Mouse (Mus musculus): ENCODE measurements around the gene Gucy1b1. TPM values are rescaled to one million over a fixed set of nuclear protein-coding genes. Genes with fewer than 3 reads are reported as not detected.

Gene Gucy1b1
- total RNA-seq (2014; rRNA removed) (50.1 and 55.0 TPM in 2 replicates), polyA plus RNA-seq (2015; fragmentation: Nextera tagmentation; extraction: Ambion mirVana) (57.4 and 58.5 TPM in 2 replicates)

DNA sequence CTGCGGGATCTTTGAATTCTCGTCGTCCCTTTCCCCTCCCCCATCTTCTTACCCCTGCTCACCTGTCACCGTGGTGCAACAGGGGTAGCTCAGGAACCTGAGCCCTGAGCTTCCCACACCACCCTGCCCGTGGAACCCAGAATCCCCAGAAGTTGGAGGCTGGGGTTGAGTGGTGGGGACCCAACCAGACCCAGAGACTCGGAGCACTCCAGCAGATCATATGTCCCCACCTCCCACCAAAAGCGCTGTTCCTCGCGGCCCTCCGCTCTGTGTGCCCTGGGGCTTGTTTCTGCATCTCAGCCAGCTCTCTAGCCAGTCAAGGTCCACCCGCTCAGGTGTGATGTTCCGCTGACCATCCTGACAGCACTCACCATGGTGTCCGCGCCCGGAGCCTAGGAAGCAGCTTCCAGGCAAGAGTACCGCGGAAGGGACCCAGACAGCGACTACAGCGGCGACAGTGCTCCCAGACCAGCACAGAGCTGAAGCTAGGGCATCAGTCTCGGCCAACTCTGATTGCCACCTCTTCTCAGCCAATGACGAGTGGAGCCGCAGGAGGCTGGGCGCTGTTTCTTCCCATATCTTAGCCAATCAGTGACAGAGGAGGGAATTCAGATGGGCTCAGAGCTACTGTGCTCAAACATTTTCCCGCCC, at the start of gene Gucy1b1:
TSS of gene Gucy1b1 (minus strand) at position 489 of the 651 bp plus-strand sequence.
- WGBS, result under 1% methylated on average over 25 of the region's 25 CpGs

DNA sequence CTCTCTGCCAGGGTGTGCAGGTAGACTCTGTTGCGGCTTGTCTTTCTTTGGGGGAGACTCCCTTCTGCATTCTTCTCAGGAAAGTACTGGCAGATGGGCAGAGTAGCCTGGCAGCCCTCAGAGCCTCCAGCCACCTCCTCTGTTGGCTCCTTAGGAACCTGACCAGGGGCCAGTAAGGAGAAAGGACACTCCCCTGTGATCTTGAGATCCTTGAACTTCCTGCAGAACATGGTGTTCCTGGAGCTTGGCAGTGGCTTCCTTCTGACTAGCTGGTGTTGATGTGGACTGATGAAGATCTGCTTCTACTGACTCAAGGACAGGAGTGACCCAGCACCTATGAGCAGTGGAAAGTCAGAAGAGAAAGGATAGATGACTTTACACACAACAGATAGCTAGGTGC, 44.4 kb upstream of the Gucy1b1 start:
- H3K9me3 ChIP-seq (ENCODE audit: low read length), result no peaks in the 10 kb centered on the region
- no peak overlapping the region for H3K4me3 ChIP-seq (ENCODE audit: low read depth, low read length)
- H3K9ac ChIP-seq (replicated peaks; ENCODE audit: low read length, poor library complexity, severe bottlenecking), result no peak overlapping the region
- no peak overlapping the region for H3K27ac ChIP-seq (ENCODE audit: low read depth, low read length)
- no peaks in the 10 kb centered on the region for H3K4me1 ChIP-seq (ENCODE audit: insufficient read depth, low read length)
- DNase-seq (ENCODE audit: low spot score) (no peak), ATAC-seq (ENCODE audit: low FRiP score) (no peak)
- 100% methylated on average over 1 of the region's 1 CpGs for WGBS
- no peaks in the 10 kb centered on the region for H3K36me3 ChIP-seq (ENCODE audit: insufficient read depth, low read length)
- TF ChIP-seq CTCF (IDR thresholded peaks at IDR 0.05), result no peak
- H3K27me3 ChIP-seq (ENCODE audit: insufficient read depth, low read length), result no peaks in the 10 kb centered on the region
- no peak overlapping the region for H3K4me2 ChIP-seq (ENCODE audit: low read depth, low read length, poor library complexity, severe bottlenecking)

More for the DNA sequence above, at the start of gene Gucy1b1:
- no peaks in the 10 kb centered on the region for H3K27me3 ChIP-seq (ENCODE audit: insufficient read depth, low read length)
- H3K9ac ChIP-seq (replicated peaks; ENCODE audit: low read length, poor library complexity, severe bottlenecking), result peak within 1 kb of the TSS; percentile 85
- peak; percentile 99 for ATAC-seq (ENCODE audit: low FRiP score)
- no peaks in the 10 kb centered on the region for H3K36me3 ChIP-seq (ENCODE audit: insufficient read depth, low read length)
- peak within 1 kb of the TSS; percentile 68 for H3K4me3 ChIP-seq (ENCODE audit: low read depth, low read length)
- H3K9me3 ChIP-seq (ENCODE audit: low read length), result no peaks in the 10 kb centered on the region
- TF ChIP-seq CTCF (IDR thresholded peaks at IDR 0.05), result peak; percentile 13; the same call in 1 of the 2 replicates
- peak within 1 kb of the TSS; percentile 81 for H3K4me2 ChIP-seq (ENCODE audit: low read depth, low read length, poor library complexity, severe bottlenecking)
- peak within 1 kb of the TSS; percentile 87 for H3K27ac ChIP-seq (ENCODE audit: low read depth, low read length)
- 0 out of 2 replicates have a peak, but pooled peaks cover 2% of the 10 kb centered on the region for H3K4me1 ChIP-seq (ENCODE audit: insufficient read depth, low read length)
- DNase-seq (ENCODE audit: low spot score), result peak; percentile 97

DNA sequence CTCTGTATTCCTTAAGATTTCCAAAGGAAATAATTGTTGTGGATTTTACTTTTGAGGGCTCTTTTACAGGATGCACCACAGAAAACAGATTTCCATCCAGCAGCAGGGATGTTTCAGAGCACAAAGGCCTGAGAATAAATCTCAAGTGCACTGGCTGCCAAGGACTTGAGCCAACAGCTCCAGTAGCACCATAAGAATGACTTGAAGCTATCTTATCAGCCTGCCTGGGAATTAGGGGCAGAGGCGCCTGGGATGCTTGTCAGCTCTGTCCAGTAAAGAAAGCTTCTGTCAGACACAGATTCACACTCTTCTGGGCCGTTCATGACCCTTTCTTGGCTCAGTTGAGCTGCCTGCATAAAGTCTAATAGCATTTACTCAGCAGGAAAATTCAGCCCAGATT, 38.0 kb upstream of the Gucy1b1 start:
- H3K4me3 ChIP-seq (ENCODE audit: low read depth, low read length), result no peak overlapping the region
- no peak for TF ChIP-seq CTCF (IDR thresholded peaks at IDR 0.05)
- H3K27me3 ChIP-seq (ENCODE audit: insufficient read depth, low read length), result no peaks in the 10 kb centered on the region
- WGBS, result 50% methylated on average over 2 of the region's 2 CpGs
- ATAC-seq (ENCODE audit: low FRiP score) (no peak), DNase-seq (ENCODE audit: low spot score) (peak; percentile 5)
- H3K4me1 ChIP-seq (ENCODE audit: insufficient read depth, low read length), result no peaks in the 10 kb centered on the region
- H3K4me2 ChIP-seq (ENCODE audit: low read depth, low read length, poor library complexity, severe bottlenecking), result no peak overlapping the region
- no peak overlapping the region for H3K9ac ChIP-seq (replicated peaks; ENCODE audit: low read length, poor library complexity, severe bottlenecking)
- H3K9me3 ChIP-seq (ENCODE audit: low read length), result no peaks in the 10 kb centered on the region
- no peaks in the 10 kb centered on the region for H3K36me3 ChIP-seq (ENCODE audit: insufficient read depth, low read length)
- H3K27ac ChIP-seq (ENCODE audit: low read depth, low read length), result no peak overlapping the region

DNA sequence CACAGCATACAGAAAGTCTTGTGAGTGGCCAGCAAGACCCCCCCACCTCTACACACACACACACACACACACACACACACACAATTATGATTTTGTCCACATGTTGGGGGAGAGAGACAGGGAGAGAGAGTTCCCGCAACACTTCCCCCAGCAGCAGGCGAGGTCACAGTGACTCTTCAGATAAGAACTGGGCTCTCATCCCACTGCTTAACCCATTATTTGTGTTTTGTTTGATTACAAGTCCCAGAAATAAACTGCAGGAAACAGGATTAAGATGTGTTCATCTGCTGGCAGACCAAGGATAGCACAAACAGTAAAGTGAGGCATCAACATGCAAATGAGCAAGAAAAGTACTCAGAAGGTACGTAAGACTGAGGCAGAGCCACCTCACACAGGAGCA, 37.5 kb upstream of the Gucy1b1 start:
- TF ChIP-seq CTCF (IDR thresholded peaks at IDR 0.05), result no peak
- H3K4me2 ChIP-seq (ENCODE audit: low read depth, low read length, poor library complexity, severe bottlenecking), result no peak overlapping the region
- no peak overlapping the region for H3K9ac ChIP-seq (replicated peaks; ENCODE audit: low read length, poor library complexity, severe bottlenecking)
- H3K36me3 ChIP-seq (ENCODE audit: insufficient read depth, low read length), result no peaks in the 10 kb centered on the region
- WGBS, result 68% methylated on average over 3 of the region's 3 CpGs
- no peaks in the 10 kb centered on the region for H3K27me3 ChIP-seq (ENCODE audit: insufficient read depth, low read length)
- no peak overlapping the region for H3K27ac ChIP-seq (ENCODE audit: low read depth, low read length)
- H3K4me1 ChIP-seq (ENCODE audit: insufficient read depth, low read length), result no peaks in the 10 kb centered on the region
- H3K4me3 ChIP-seq (ENCODE audit: low read depth, low read length), result no peak overlapping the region
- no peaks in the 10 kb centered on the region for H3K9me3 ChIP-seq (ENCODE audit: low read length)
- DNase-seq (ENCODE audit: low spot score), result no peak
- no peak for ATAC-seq (ENCODE audit: low FRiP score)

DNA sequence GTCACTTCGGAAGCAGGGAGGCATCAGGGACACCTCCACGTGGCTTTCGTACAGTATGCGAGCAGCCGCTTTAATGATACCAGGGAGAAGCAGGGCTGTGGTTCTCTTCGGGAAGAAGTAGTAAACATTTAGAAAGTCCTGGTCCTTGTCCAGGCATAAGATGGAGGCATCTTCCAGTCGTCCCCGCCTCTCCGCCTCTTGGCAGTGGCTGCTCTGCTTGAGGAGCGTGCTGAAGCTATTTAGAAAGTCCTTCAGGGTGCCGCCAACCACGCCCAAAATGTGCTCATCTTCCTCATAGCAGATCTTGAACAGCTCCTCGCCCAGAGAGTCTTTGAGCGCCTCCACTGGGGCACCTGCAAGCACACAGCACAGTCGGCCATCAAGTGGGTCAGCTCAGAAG, 34.5 kb upstream of the Gucy1b1 start:
- no peak for ATAC-seq (ENCODE audit: low FRiP score)
- Histone ChIP-seq H3K4me1 (ENCODE audit: insufficient read depth, low read length) (no peaks in the 10 kb centered on the region), H3K27ac (ENCODE audit: low read depth, low read length) (no peak overlapping the region), H3K4me3 (ENCODE audit: low read depth, low read length) (no peak overlapping the region), H3K4me2 (ENCODE audit: low read depth, low read length, poor library complexity, severe bottlenecking) (no peak overlapping the region), H3K36me3 (ENCODE audit: insufficient read depth, low read length) (no peaks in the 10 kb centered on the region), H3K27me3 (ENCODE audit: insufficient read depth, low read length) (no peaks in the 10 kb centered on the region), H3K9me3 (ENCODE audit: low read length) (no peaks in the 10 kb centered on the region), H3K9ac (replicated peaks; ENCODE audit: low read length, poor library complexity, severe bottlenecking) (no peak overlapping the region)
- TF ChIP-seq CTCF (IDR thresholded peaks at IDR 0.05), result no peak
- DNase-seq (ENCODE audit: low spot score), result no peak
- WGBS, result 96% methylated on average over 15 of the region's 15 CpGs

DNA sequence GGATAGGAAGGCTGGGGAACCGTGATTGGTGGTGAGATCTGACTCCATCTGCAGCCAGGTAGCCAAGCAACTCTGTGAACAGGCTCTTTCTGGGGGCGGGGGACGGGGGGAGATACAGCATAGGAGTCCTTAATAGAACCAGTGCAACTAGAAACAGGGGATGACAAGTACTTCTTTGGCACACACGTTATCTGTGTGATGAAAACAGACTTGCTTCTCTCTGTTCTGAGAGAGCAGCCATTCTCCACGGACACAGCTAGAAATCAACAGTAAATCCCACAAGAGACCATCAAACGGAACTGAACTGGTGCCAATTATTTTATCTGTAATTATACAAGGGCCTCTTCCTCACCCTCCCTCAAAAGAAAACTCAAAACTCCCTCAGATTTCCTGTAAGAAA, 29.7 kb upstream of the Gucy1b1 start:
- TF ChIP-seq CTCF (IDR thresholded peaks at IDR 0.05), result no peak
- Histone ChIP-seq H3K9me3 (ENCODE audit: low read length) (no peaks in the 10 kb centered on the region), H3K4me2 (ENCODE audit: low read depth, low read length, poor library complexity, severe bottlenecking) (no peak overlapping the region), H3K27ac (ENCODE audit: low read depth, low read length) (no peak overlapping the region), H3K9ac (replicated peaks; ENCODE audit: low read length, poor library complexity, severe bottlenecking) (no peak overlapping the region), H3K36me3 (ENCODE audit: insufficient read depth, low read length) (no peaks in the 10 kb centered on the region), H3K27me3 (ENCODE audit: insufficient read depth, low read length) (no peaks in the 10 kb centered on the region), H3K4me1 (ENCODE audit: insufficient read depth, low read length) (no peaks in the 10 kb centered on the region), H3K4me3 (ENCODE audit: low read depth, low read length) (no peak overlapping the region)
- no peak for ATAC-seq (ENCODE audit: low FRiP score)
- DNase-seq (ENCODE audit: low spot score), result no peak
- 64% methylated on average over 6 of the region's 6 CpGs for WGBS

Data from midbrain, postnatal 0 days (tissue).